Mouse (Mus musculus) cerebellum, postnatal 36 days (tissue): ENCODE data around the gene Wdr43.

ENCODE experiments used
- DNase-seq, 2 experiments: peaks; one replicate each; pipeline ENCODE4 v3.0.0; 2021 to 2022; ENCODE audit warnings: mixed read lengths in 2 of 2

Gene Wdr43

DNA sequence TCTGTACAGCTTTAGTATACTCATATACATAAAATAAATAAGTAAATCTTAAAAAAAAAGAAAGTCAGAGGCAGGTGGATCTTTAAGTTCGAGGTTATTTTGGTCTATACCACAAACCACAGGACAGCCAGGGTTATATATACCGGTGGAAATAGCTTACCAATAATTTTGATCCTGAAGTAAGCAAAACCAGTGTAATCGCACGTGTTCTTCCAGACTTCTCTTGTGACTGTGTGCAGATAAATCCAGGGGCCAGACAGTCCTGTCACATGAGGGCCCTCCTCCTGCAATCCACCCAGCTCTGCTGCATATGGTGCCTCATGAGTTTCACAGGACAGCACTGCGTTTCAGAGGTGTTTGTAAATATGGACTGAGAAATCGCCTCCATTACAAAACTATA, 47.8 kb downstream of the Wdr43 start:
- DNase-seq = no peak

DNA sequence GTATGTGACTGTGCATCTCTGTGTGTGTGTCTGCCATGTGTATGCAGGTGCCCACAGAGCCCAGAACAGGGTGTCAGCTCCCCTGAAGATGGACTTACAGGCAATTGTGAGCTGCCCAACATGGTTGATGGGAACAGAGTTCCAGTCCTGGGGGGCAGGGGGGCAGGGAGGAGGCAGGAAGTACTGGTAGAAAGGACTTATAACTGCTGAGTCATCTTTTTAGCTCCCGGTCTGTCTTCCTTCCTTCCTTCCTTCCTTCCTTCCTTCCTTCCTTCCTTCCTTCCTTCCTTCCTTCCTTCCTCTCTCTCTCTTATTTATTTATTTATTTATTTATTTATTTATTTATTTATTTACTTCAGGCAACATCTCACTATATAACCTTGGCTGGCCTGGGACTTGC, 48.5 kb downstream of the Wdr43 start:
- no peak for DNase-seq

DNA sequence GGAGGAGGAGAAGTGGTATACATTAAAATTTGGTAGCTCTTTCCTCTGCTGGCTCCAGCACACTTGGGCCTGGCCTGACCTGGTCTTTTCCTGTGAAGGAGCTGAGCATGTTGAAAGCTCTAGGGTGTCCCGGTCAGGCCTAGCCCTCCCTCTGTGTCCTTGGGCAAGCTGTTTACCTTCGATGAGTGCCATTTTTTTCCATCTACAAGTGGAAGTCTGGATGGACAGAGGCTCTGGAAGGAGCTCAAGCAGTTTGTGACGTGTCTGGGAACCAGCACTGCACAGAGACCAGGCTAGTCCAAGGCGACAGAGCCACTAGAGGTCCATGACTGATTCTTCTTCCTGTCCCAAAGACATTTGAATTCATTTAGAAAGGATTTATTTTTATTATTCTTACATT, 49.5 kb downstream of the Wdr43 start:
- no peak for DNase-seq

DNA sequence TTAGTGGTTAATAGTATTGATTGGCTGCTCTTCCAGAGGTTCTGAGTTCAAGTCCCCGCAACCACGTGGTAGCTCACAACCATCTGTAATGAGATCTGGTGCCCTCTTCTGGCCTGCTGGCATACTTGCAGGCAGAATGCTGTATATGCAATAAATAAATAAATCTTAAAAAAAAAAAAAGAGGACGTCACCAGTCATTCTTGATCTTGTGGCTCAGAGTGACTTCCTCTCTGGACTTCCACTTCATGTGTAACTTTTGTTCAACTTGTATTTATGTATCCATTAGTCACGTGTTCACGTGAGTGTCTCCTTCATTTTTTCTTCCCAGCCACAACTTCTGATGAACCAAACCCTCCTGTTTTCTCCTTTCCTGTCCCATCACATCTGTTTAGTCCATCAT, 53.8 kb downstream of the Wdr43 start:
- no peak for DNase-seq

DNA sequence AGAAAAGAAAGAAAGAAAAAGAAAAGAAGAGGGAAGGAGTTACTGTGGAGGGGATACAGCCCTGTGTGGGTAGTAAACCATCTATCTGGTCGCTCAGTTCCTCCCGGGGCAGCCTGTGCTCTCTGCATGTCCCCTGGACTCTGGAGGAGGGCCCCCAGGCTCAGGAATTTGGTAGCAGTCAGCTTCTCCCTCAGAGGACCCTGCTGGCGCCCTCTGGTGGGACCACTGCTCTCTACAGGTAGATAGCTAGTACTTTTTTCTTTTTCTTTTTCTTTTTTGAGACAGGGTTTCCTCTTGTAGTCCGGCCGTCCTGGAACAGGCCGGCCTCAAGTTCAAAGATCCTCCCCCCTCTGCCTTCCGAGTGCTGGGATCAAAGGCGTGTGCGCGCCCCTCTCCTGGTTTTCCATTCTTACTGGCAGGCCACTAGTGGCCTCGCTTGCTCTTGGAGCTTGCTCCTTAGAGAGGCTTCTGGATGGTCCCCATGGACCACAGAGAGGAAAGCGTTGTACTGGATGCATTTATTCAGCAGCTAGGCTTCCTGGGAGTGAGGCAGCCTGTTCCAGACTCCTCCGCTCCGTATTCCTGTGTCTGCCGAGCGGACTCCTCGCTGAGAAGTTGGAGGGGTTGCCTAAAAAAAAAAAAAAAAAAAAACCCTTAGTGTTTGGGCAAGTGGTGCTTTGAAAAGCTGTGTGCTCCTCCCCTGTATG, 56.3 kb downstream of the Wdr43 start:
- no peak for DNase-seq

DNA sequence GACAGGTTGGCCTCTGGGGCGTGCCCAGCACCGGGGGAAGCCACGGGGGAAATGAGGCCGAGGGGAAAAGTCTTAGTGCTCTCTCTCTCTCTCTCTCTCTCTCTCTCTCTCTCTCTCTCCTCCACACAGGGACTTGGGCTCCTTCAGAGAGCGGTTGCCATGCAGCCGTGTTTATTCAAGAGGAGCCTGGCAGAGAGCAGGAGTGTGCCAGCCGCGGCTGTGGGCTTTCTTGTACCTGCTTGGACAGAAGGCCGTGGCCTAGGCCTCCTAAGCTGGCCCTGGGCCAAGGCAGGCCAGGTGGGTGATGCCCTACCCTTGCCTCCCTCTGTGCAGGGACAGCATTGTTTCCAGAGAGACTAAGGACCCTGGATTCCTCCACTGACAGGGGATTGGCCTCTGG, 57.4 kb downstream of the Wdr43 start, which contains the start of gene Togaram2:
Togaram2 (plus strand) TSS at position 170 of the 400 bp plus-strand sequence.
- no peak for DNase-seq

DNA sequence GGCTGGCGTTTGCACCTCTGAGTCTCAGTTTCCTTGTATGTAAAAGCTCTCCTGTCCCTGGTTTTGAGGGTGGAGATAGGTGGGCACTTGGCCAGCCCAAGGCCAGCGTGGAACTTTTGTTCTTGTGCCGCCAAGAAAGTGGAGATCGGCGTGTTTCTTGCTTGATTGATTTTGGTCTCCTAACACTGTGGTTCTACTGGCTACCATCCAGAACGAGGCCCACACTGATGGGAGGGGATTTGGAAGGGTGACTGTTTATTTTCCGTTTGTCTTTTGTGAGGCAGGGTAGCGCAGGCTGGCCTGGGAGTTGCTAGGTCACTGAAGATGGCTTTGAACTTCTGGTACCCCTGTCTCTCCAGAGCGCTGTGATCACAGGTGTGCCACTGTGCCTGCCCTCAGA, 58.2 kb downstream of the Wdr43 start:
- DNase-seq = no peak

DNA sequence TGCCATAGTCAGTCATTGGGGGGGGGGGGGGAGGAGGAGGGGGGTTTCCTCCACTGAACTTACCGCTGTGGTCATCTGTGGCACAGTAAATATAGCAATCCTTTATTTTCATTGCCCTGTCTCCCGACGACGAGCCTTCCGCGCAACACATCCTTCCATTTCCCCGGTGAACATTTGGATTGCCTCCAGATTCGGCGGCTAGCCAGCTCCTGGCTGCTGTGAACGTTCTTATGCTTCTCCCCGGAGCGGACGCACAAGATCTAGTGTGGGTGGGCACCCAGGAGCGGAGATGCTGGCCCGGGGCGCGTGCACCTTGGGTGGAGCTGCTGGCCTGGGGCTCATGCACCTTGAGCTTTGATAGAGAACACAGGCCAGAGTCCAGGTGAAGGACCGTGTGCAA, 59.2 kb downstream of the Wdr43 start:
- peak; percentile 18 to 34 for DNase-seq

DNA sequence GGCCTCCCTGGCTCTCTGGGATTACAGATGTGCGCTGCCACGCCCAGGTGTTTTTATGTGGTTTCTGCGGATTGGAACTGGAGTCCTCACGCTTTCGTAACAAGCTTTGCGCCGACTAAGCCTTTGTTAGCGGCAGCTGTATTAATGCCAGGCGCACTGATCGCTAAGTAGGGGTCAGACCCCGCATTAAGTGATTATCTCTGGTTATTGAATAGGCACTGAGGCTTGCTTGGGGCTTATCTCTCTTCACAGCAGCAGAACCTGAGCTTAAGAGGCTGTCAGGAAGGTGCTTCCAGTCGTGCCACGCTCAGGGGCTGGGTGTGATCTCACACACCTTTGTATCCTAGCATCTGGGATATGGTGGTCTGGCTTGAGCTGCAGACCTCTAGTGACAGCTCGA, 66.0 kb downstream of the Wdr43 start:
- no peak for DNase-seq

DNA sequence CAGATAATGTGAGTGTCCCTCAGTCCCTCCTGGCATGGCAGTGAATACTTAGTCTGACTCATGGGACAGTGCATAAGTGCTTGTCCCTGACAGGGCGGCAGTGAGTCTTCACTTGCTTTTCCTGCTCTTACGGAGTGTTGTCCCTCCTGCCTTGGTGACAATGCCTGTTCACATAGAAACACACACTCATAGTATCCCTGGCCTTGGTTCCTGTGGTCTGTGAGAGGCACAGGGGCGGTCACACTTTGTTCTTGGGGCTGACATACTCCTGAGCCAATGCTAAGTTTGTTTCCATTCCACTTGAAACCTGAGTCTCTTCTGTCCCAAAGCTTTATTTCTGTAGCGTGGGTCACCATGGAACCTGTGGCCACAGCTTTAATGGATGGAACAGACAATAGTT, 66.7 kb downstream of the Wdr43 start:
- no peak for DNase-seq

DNA sequence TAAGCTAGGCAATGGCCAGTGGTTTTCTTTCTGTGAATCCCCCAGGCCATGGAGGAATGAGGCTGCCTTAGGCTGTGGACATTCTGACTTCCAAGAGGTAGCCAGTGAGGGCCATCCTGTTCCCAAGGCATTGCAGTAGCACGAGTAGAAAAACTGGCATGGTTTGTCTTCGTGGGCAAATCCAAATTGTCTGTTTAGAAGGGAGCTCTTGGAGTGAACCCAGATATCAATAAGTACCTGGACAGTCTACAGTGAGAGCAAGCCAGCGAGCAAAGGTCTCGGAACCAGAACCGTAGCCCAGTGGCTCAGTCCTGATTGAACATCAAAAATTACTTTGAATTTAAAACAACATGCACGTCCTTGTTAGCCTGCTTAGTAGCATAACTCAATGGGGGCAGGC, 67.6 kb downstream of the Wdr43 start:
- no peak for DNase-seq

DNA sequence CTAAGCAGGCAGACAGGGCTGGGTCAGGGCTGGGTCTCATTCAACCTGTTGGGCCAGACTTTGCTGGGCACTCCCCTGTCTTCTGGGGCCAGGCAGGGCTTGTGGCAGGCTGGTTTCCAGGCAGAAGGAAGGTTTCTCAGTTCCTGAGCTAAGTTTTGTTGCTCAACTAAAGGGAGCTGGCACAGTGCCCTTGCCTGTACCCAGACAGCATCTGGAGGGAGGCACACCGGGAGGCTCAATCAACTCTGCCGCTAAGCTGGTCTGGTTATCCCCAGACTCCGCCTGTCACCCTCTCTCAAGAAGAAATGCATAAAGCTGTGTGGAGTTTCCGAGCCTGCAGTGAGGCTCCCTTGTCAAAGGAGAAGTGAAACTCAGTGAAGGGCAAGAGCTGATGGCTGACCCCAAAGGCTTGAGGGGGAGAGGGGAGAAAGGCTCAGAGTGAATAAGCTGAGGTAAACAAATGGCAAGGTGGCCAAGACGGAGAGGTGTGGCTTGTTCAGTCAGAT, 68.5 kb downstream of the Wdr43 start:
- no peak for DNase-seq

DNA sequence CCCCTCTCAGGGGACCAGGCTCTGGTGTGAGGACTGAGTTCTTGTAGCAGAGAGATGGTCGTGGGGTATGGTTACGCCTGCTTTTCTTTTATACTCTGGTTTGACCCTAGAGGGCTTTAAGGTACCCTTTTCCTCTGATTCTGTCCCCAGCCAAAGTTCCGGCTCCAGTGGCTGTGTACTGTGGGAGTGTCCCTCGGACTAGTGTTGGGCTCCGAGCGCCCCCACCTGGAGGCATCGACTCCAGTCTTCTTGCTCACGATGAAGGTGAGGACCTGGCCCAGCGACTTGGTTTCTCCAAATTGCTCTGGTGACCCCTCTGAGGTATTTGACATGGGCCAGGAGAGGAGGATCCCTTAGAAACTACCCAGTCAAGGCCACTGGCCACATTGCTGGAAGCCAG, 71.7 kb downstream of the Wdr43 start:
- DNase-seq = no peak

DNA sequence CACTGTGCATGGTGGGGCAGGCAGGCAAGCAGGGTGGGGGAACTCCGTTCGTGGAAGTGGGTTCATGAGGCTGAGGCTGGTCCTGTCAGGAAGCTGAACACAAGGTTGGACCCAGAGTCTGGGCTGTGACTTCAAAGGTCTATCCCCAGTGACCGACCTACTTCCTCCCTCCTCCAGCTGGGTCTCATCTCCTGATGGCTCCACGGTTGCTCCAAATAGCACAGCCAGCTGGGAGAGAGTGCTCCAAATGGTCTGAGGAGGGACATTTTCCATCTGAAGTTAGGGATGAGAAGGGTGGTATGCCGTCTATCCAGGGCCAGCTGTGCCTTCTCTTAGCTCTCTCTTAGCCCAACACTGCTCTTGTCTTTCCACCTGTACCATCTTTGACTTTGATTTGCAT, 74.2 kb downstream of the Wdr43 start:
- no peak for DNase-seq

DNA sequence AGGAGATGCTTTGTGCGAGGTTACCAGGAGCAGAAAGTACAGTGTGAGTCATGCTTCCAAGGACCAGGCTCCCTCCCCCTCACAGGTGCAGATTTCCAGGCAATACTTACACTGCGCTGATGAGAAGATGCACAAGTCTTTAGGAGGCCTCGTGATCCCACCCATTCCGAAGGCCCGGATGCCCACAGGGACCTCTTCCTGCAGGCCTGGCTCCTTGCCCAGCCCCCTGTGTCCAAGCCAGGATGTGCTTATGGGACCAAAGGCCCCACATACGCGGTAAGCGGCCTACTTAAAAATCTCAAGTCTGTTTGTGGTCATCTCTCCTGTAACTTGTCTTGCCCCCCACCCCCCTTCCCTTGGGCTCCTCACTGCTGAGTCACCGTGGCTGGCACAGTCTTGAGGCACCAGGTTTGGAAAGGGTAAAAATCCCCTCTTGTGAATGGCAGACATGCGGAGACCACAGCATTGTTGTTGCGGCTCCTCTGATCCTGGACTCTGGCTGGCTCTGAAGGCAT, 75.7 kb downstream of the Wdr43 start:
- no peak for DNase-seq

DNA sequence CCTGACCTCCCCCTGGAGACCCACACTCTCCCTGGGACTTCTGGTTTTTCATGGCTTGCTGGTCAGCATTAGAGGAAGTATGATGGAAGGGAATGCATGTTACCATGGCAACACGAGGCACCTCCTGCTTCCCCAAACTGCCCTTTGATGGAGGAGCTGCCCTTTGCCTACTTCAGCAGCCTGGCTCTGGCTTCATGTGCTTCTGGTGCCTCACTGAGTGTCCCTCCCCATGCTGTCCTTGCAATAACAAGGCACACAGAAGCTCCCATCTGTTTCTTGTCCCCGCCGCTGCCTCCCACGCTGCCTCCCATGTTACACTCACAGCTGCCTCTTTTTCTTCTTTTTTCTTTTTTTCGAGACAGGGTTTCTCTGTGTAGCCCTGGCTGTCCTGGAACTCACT, 77.6 kb downstream of the Wdr43 start:
- no peak for DNase-seq

DNA sequence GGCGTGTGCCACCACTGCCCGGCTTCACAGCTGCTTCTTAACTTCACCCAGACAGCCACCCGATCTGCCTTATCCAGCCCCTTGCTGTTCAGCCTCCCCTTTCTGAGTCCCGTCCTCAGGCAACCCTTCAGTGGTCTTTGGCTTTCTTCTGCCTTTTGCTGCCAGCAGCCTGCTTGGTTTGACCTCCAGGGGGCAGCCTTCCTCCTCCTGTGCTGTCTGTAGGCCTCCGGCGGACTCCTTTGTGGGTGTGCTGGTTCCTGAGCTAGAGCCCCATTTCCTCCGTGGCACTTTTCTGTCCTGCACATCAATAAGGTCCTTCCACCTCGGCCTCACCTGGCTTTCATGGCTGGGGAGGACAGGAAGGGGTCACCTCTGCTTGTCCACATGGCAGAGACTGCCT, 78.1 kb downstream of the Wdr43 start:
- DNase-seq = no peak

DNA sequence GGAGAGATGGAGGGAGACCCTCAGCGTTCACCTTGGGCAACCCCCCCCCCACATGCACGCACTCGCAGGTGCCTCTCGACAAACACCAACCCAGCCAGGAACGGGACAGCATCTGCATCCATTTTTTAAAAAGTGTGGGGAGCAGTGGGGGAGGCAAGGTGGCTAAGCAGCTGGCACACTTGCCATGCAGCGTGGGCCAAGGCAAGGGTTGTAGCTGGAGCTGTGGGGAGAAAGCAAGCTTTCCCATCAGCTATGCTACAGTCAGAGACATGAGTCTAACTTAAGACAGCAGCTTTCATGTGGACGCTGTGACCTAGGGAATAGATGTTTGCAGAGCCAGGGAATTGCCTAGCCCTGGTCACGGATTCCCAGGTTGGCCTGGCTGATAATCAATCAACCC, 79.5 kb downstream of the Wdr43 start:
- DNase-seq = no peak

DNA sequence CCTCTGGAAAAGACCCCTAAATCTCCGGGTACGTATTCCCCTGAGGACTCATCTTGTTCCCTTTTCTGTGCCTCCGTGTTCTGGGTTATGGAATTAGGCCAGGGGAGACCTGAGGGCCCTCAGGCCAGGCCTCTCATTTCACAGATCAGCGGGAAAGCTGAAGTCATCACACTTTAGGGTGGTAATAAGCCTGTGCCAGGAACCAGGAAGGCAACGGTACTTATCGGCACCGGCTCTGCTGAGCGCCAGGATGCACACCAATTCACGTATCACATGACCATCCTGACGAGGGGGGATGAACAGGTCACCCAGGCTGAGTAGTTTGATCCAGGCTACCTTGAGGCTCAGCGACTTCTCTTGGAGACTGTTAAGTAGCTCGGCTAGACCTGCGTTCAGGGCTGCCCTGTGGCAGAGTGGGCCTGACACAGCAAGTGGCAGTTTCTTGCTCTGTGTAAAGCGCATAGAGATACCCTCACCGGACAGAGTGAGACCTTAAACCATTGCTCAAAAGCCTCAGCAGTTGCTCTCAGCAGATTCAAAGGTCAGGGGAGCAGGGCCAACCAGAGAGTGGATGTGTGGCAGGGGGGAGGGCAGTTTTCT, 80.1 kb downstream of the Wdr43 start:
- DNase-seq = no peak

DNA sequence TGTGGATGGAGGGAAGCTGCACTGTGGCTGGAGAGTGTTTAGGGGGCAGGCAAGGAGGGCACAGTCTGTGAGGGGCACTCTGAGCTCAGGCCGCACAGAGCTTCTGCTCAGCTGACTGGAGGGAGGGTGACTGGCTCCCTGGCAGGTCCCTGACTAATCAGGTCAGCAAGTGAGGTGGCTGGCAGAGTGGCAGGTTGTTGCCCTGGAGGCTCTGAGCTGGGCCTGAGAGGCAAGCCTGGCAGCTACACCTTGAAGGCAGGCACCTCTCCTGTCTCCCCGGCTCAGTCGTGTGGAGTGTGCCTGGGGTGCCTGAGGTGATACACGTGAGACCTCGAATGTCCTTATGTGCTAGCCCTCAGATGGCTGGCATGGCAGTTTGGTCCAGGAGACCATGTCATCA, 80.7 kb downstream of the Wdr43 start:
- DNase-seq = no peak

DNA sequence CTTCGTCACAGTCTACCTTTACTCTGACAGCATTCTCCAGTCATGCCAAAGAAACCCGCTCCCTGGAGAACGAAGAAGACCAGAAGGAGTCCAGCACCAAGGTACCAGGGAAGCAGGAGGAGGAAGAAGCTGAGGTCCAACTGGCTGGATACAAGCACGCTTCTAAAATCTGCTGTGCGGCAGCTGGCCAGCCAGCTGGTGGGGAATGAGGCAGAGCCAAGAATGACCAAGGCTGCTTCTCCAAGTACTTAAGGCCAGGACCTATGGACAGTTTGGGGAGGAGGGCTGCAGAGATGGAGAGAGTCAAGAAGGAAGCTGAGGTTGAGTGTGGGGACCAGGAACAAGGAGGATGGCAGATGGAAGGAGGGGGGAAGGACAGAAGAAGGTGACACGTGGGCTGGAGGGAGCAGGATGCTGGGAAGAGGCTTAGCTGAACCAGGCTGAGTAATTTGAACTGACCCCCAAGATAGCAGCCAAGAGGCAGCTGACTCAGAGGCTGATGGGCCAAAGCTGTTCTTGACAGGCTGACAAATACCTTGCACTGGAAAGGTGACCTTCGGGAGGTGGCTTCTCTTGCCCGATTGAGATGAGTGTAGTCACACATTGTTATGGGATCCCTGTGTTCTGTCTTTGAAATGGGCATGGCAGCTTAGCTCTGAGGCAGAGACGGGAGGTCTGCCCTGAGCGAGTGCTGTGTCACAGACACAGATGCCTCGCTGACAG, 82.4 kb downstream of the Wdr43 start:
- no peak for DNase-seq

DNA sequence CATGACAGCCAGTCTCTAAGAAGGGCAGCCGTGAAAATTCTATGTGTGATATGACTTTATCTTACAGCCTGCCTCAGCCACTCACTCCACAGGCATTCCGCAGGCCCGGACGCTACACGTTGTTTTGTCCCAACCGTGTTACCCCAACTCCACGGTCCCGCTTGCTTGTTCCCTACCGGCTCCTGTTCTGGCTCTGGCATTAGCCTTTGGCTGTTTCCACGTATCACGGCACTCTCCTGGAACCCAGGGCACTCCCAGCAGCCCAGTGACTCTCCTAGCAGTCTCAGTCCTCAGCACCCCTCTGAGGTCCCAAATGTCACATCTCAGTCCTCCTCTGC, 82.9 kb downstream of the Wdr43 start:
- DNase-seq = no peak

DNA sequence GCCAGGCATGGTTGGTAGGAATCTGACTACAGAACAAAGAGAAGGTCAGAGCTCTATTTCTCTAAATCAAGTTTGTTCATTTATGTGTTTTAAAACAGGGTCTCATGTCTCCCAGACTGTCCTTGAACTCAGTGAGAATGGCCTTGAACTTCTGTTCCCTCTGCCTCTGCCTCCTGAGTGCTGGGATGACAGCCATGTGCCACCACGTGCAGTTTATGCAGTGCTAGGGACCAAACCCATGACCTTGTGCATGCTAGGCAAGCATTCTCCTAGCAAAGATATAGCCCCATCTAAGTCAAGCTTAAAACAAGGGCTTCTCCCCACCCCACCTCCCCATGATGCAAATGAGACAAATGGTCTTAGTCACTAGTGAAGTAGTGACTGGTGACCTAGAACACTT, 89.4 kb downstream of the Wdr43 start:
- no peak for DNase-seq
